Mouse (Mus musculus) small intestine, adult 2 months (tissue): ENCODE data around the gene Bcas3. TPM values are rescaled to one million over a fixed set of nuclear protein-coding genes. Genes with fewer than 3 reads are reported as not detected.

Experiments
- H3K27ac ChIP-seq: fragments of 200-500 bp; 2 replicates; pipeline ENCODE4 v1.5.1; 2012; ENCODE audit warnings: low read depth, low read length, control low read depth, inconsistent platforms; ENCODE audit not compliant: insufficient read depth
- H3K27me3 ChIP-seq: fragments of 200-500 bp; 2 replicates; pipeline ENCODE4 v1.6.1; 2012; ENCODE audit warnings: mild to moderate bottlenecking, moderate library complexity, low read length, inconsistent platforms; ENCODE audit not compliant: control insufficient read depth, insufficient read depth
- H3K36me3 ChIP-seq: fragments of 200-500 bp; 2 replicates; pipeline ENCODE4 v1.6.1; 2012; ENCODE audit warnings: mild to moderate bottlenecking, low read length, control low read depth, inconsistent platforms; ENCODE audit not compliant: control insufficient read depth, insufficient read depth
- H3K4me1 ChIP-seq: fragments of 200-500 bp; 2 replicates; pipeline ENCODE4 v1.6.1; 2012; ENCODE audit warnings: low read length, inconsistent platforms, mixed read lengths; ENCODE audit not compliant: control insufficient read depth, insufficient read depth, insufficient read length
- H3K4me3 ChIP-seq: fragments of 200-500 bp; 2 replicates; pipeline ENCODE4 v1.5.1; 2012; ENCODE audit warnings: low read depth, mild to moderate bottlenecking, control low read depth, inconsistent platforms, low read length, moderate library complexity
- CTCF ChIP-seq: fragments of 200-500 bp; IDR thresholded peaks from 2 replicates; pipeline ENCODE4 v1.5.1; 2012; ENCODE audit warnings: low read depth, mild to moderate bottlenecking, control low read depth, inconsistent platforms, low read length, moderate library complexity, mixed read lengths; ENCODE audit not compliant: insufficient replicate concordance, insufficient read length; ENCODE audit errors: extremely low read depth
- POLR2A ChIP-seq: fragments of 200-500 bp; IDR thresholded peaks from 2 replicates; pipeline ENCODE4 v1.6.1; 2012; ENCODE audit warnings: low read depth, mild to moderate bottlenecking, control low read depth, inconsistent platforms, low read length, moderate library complexity
- WGBS: fragments of 180-500 bp; shearing (Covaris S2); methylation state at CpG from one replicate; pipeline ENCODE4 v1.1.7; 2018; 5-methylcytosine and 5-hydroxymethylcytosine counted together
- polyA plus RNA-seq: library from polyadenylated mRNA; depleted of rRNA; stranded (reverse); fragments of >200 nt; gene quantifications from 2 replicates; pipeline ENCODE4 v1.2.3, GENCODE M21; 2012

Gene Bcas3
- polyA plus RNA-seq, 1 experiment: 32.1 TPM

DNA sequence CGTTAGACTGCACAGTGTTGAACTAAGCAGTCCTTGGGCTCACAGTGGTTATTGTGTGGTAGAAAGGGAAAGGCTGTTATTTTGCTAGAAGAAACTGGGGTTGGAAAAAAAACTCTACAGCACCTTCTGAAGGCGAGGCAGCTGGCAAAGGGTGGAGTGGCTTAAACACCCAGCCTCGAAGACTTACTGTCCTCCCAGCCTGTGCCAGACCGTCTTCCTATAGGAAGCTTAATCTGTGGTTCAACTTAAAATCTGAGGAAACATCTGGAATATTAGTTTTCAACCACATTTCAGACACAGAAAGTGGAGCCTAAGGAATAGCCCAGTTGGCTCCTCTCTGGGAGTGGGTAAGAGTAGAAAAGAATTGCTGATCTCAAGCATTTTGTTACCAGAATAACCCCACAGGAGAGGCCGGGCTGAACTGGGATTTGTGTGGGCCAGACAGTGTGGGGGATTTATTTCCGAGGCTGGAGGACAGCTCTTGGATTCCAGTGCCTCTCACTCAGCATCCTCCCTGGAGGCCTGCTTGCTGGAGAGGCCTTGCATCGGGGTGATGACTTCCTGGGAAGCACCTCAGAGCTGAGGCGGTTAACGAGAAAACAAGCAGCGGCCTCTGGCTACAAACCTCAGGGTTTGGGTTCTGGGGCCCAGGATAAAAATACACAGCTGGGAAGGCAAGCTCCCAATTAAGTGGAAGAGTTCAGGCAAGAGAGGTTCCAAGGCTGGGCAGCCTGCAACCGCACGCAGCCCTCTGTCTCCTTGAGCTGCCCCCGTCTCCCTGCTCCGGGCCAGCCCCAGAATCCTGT lies 406.9 kb downstream of the Bcas3 start:
- Histone ChIP-seq H3K4me1 (0 out of 2 replicates have a peak, but pooled peaks cover 4% of the 10 kb centered on the region), H3K36me3 (no peaks in the 10 kb centered on the region), H3K27me3 (no peaks in the 10 kb centered on the region), H3K27ac (no peak overlapping the region), H3K4me3 (no peak overlapping the region)
- TF ChIP-seq CTCF (no peak), POLR2A (no peak)
- WGBS: 81% methylated on average over 14 of the region's 14 CpGs

DNA sequence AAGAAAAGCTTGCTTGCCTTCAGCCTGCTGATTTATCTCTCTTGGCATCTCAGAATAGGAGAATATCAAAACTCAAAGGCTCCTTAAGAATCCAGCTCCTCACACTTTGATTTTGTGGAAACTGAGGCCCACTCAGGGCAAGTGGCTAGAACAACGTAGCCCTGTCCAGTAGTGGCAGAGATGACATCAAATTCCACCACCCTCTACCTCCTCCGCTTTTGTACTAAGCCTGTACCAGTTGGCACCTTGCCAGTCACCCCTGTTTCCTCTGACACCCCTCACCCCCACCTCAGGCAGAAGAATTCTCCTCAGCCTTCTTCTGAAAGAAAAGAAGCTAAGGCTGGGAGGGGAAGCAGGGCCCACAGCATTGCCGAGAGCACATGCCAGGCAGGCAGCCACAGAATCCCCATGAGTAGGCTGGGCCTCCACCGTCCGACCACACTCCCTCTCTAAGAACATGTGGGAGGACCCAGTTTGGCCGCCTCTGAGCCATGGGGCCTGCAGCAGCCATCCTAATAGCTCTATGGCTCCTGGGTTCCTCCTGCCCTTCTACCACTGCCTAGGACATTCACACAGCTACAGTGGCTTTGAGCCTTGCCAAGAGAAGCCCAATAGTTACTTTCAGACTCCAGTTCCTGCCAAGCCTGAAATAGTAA lies 407.6 kb downstream of the Bcas3 start:
- H3K4me1 ChIP-seq: 0 out of 2 replicates have a peak, but pooled peaks cover 4% of the 10 kb centered on the region
- TF ChIP-seq POLR2A (no peak), CTCF (no peak)
- H3K27ac ChIP-seq: no peak overlapping the region
- WGBS: 76% methylated on average over 6 of the region's 6 CpGs
- H3K4me3 ChIP-seq: no peak overlapping the region
- no peaks in the 10 kb centered on the region for H3K36me3 ChIP-seq
- no peaks in the 10 kb centered on the region for H3K27me3 ChIP-seq

DNA sequence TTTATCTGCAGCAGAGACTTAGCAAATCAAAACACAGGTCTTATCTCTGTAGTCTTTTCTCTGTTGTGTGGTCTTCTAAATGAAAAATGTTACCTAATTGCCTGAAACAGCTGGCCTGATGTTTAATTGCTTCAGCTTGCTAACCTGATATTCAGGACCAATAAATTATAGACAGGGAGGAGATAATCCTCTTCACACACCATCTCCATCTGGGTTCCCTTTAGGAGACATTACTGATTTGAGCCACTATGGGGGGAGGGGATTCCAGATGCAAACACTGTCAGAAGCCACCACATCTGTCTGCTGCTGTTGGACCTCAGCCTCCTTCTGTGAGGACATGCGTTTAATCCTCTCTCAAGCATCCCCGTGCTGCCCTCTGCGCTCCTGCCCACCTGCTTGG lies 408.2 kb downstream of the Bcas3 start:
- no peak for TF ChIP-seq POLR2A
- H3K4me3 ChIP-seq: no peak overlapping the region
- H3K36me3 ChIP-seq: no peaks in the 10 kb centered on the region
- no peaks in the 10 kb centered on the region for H3K27me3 ChIP-seq
- H3K27ac ChIP-seq: no peak overlapping the region
- 91% methylated on average over 3 of the region's 3 CpGs for WGBS
- peaks cover 5% of the 10 kb centered on the region; the same call in 1 of the 2 replicates for H3K4me1 ChIP-seq

DNA sequence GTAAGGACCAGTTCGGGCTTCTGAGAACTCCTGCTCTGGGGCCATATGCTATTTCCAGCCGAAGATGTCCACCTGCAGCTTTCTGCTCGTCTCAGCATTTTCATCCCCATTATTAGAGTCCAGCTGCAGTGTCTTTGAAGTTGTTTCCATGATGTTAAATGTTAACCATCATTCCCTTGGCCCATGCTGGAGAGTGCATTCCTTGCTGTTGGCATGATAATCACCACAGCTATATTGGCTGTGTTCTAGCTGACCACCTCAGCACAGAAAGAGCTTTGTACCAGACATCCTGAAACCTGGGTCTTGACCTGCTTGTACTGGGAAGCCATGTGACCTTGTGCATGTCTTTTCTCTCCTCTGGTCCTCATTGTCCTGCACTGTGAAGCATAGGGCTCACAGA lies 410.7 kb downstream of the Bcas3 start:
- no peak overlapping the region for H3K4me3 ChIP-seq
- no peak overlapping the region for H3K27ac ChIP-seq
- TF ChIP-seq POLR2A (no peak), CTCF (no peak)
- WGBS: 86% methylated on average over 3 of the region's 3 CpGs
- H3K27me3 ChIP-seq: no peaks in the 10 kb centered on the region
- H3K4me1 ChIP-seq: peaks cover 8% of the 10 kb centered on the region; the same call in 1 of the 2 replicates
- H3K36me3 ChIP-seq: no peaks in the 10 kb centered on the region

DNA sequence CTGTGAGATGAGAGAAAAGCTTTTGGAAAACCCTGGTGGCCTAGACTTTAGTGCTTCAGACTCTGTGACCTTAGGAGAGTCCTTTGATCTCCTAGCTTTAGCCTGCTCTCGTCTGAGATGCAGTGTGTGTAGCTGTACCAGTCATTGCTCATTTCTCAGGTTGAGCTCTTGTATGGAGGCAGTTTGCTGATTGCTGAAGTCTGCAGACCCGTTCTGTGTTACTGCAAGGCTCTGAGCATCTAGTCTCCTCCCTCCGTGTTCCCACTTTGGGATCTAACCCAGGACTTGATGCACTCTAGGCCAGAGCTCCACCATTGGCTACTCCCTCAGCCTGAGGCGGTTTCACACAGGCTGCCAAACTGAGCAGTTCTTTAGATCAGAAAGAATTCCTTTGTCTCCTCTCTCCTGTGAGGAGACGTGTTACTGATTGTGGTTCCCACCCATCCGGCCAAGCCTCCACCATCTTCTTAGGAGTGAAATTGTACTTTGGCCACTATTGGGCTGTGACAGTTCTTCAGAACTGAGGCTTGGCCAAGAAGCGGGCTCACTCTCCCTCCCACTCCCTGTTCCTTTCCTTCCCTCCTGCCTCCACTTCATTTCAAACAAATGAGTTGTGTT lies 413.2 kb downstream of the Bcas3 start:
- WGBS: 35% methylated on average over 7 of the region's 7 CpGs

DNA sequence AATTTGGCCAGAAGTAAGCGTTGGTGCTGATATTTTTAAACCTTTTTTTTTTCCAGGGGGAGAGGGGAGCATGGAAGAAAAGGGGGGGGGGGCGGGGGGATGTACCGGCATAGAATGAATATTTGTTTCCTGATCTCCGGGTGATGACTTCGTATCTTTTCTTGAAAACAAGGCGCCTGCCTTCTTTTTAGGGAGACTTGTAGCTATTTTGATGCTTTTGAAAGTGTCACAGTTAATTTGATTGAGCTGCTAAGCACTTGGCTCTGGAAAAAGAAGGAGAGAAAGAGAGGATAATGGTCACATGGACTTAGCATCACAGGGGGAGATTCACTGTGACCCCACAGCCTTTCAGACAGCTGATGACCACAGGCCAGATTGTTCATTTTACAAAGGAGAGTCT lies 413.8 kb downstream of the Bcas3 start:
- Histone ChIP-seq H3K27me3 (no peaks in the 10 kb centered on the region), H3K36me3 (no peaks in the 10 kb centered on the region), H3K4me3 (no peak overlapping the region), H3K27ac (no peak overlapping the region), H3K4me1 (peaks cover 4% of the 10 kb centered on the region; the same call in 1 of the 2 replicates)
- 75% methylated on average over 6 of the region's 6 CpGs for WGBS
- TF ChIP-seq CTCF (no peak), POLR2A (no peak)

More for the DNA sequence above, 413.2 kb downstream of the Bcas3 start:
- TF ChIP-seq POLR2A (no peak), CTCF (no peak)
- peaks cover 4% of the 10 kb centered on the region; the same call in 1 of the 2 replicates for H3K4me1 ChIP-seq
- no peak overlapping the region for H3K4me3 ChIP-seq
- H3K27me3 ChIP-seq: no peaks in the 10 kb centered on the region
- no peak overlapping the region for H3K27ac ChIP-seq
- no peaks in the 10 kb centered on the region for H3K36me3 ChIP-seq

DNA sequence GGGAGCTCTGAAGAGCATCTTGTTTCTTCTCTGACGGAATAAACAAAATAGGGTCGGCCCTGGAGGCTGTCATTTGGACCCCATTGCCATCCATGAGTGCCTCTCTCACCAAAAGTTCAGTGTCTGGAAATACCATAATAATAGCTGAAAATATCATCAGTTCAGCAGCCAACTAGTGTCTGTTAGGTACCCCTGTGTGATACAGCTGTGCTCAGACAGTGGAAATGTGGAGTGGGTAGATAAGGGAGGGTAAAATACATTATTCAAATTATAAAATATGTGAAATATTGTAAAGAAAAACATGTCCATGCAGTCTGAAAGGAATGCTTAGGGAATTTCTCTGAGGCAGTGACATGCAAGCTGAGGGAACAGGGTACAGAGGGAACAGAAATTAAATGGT lies 416.8 kb downstream of the Bcas3 start:
- Histone ChIP-seq H3K27me3 (no peaks in the 10 kb centered on the region), H3K4me1 (peaks cover 4% of the 10 kb centered on the region; the same call in 1 of the 2 replicates)
- 76% methylated on average over 2 of the region's 2 CpGs for WGBS

More for the DNA sequence above, 416.8 kb downstream of the Bcas3 start:
- Histone ChIP-seq H3K4me3 (no peak overlapping the region), H3K27ac (no peak overlapping the region), H3K36me3 (no peaks in the 10 kb centered on the region)
- TF ChIP-seq POLR2A: no peak
- no peak for TF ChIP-seq CTCF
